Mouse (Mus musculus) Muller cell, postnatal 12 days (primary cell): Measurements from ENCODE around the gene C1qa.

Experiments used
- DNase-seq: peaks from one replicate; pipeline ENCODE4 v3.0.0-alpha.2; 2015; ENCODE audit errors: inconsistent ontology term

Gene C1qa

GRCm38 (mm10) chr4:136904767-136905539, 6.3 kb upstream of the C1qa start:
- DNase-seq, result no peak

- DNase-seq, result no peak
Measured at GRCm38 (mm10) chr4:136899154-136899553, 551 bp upstream of the C1qa start.

GRCm38 (mm10) chr4:136898084-136898598, 462 bp downstream of the C1qa start:
- no peak for DNase-seq

- DNase-seq, result no peak
Measured at GRCm38 (mm10) chr4:136896461-136896860, 2.1 kb downstream of the C1qa start.

- no peak for DNase-seq
Measured at GRCm38 (mm10) chr4:136895861-136896260, 2.7 kb downstream of the C1qa start.

GRCm38 (mm10) chr4:136894821-136895220, 3.8 kb downstream of the C1qa start:
- no peak for DNase-seq

GRCm38 (mm10) chr4:136893691-136894543, 4.7 kb downstream of the C1qa start:
- peak; percentile 46 for DNase-seq

GRCm38 (mm10) chr4:136892811-136893210, 5.8 kb downstream of the C1qa start, which contains the start of gene C1qc:
TSS of gene C1qc (minus strand) at chr4:136893065.
- no peak for DNase-seq

GRCm38 (mm10) chr4:136892371-136892770, 6.2 kb downstream of the C1qa start:
- no peak for DNase-seq

GRCm38 (mm10) chr4:136891115-136891514, 7.5 kb downstream of the C1qa start:
- DNase-seq, result no peak

GRCm38 (mm10) chr4:136889981-136890380, 8.6 kb downstream of the C1qa start:
- DNase-seq, result no peak

GRCm38 (mm10) chr4:136887714-136888113, 10.9 kb downstream of the C1qa start:
- DNase-seq, result no peak

- no peak for DNase-seq
Measured at GRCm38 (mm10) chr4:136886101-136886500, 12.5 kb downstream of the C1qa start, which contains the start of gene C1qb. TSS of gene C1qb (minus strand) at chr4:136886187.

- DNase-seq, result no peak
Measured at GRCm38 (mm10) chr4:136878601-136879000, 20.0 kb downstream of the C1qa start.

GRCm38 (mm10) chr4:136878171-136878570, 20.4 kb downstream of the C1qa start:
- DNase-seq, result peak; percentile 14

GRCm38 (mm10) chr4:136876971-136877370, 21.6 kb downstream of the C1qa start:
- peak; percentile 65 for DNase-seq

- DNase-seq, result no peak
Measured at GRCm38 (mm10) chr4:136875012-136875411, 23.6 kb downstream of the C1qa start.

- no peak for DNase-seq
Measured at GRCm38 (mm10) chr4:136868371-136868770, 30.2 kb downstream of the C1qa start.

GRCm38 (mm10) chr4:136867690-136868345, 30.8 kb downstream of the C1qa start:
- no peak for DNase-seq

GRCm38 (mm10) chr4:136865531-136865930, 33.1 kb downstream of the C1qa start:
- DNase-seq, result no peak

- no peak for DNase-seq
Measured at GRCm38 (mm10) chr4:136864751-136865470, 33.7 kb downstream of the C1qa start.
